Mouse (Mus musculus) kidney, postnatal 10 days (tissue): ENCODE measurements around the gene Eef2.

ENCODE experiments used
- DNase-seq: peaks from one replicate; pipeline ENCODE4 v3.0.0; 2021; ENCODE audit warnings: mixed read lengths

Gene Eef2

DNA sequence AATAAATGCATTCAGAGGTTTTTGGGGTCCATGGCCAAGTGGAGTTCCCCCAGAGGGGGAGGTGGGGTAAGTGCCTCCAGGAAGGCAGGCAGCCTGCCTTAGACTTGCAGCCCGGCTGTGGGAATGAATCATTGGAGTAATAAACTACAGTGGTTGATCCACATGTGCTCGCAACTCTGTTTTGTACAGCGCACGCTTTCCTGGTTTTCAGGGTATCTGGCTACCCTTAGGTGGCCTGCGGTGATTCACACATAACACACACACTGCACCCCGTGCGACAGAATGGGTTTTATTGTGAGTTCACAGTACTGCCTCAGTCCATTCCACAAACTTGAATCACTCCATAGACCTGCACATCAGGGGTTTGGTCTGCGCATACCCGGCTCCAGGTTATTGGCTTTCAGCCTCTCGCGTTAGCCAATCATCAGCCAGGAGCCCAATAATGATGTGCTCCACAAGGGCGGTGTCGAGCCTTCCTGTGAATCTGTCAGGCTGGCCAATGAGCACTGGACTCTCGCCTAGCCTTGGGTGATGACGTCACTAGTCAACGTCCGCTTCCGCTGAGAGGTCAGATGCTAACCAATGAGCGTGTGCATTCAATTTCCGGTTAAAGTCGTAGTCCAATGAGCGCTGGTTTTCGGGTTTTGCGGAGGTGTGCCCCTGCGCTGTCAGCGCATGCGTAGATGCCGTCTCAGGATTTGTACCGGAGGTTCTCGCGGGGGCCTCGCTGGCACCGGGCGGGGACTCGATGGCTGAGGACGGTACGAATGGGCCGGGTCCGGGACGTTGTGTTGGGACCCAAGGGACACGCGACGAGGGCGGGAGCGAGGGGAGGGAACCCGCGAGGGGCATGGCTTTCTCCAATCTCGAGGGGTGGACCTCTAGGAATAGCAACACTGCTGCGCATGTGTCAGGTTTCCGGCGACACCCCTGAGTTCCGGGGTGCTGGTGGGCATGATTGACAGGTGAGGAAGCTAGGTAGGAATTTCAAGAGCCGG, 6.2 kb downstream of the Eef2 start, which contains the start of gene Dapk3:
Gene Dapk3 (plus strand): TSS at position 670 of the 998 bp plus-strand sequence.
- peak; percentile 96 for DNase-seq

DNA sequence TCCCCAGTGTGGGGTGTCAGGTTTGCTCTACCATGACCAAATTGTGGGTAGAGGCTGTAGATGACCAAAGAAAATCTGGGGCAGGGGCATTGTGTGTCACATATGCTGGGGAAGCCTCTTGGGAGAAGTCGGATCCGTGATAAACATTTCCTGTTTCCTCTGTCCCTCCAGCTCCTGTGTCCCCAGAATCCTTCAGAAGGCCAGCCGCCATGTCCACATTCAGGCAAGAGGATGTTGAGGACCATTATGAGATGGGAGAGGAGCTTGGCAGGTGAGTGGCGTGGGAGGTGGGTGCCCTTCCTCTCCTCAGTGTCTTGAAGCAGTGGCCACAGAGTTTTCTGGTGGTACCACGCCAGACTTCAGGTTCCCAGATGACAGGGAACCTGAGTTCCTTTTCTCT, 7.4 kb downstream of the Eef2 start, which contains the start of gene 4930442H23Rik:
Gene 4930442H23Rik (minus strand): TSS at position 45 of the 400 bp plus-strand sequence.
- DNase-seq, result no peak

DNA sequence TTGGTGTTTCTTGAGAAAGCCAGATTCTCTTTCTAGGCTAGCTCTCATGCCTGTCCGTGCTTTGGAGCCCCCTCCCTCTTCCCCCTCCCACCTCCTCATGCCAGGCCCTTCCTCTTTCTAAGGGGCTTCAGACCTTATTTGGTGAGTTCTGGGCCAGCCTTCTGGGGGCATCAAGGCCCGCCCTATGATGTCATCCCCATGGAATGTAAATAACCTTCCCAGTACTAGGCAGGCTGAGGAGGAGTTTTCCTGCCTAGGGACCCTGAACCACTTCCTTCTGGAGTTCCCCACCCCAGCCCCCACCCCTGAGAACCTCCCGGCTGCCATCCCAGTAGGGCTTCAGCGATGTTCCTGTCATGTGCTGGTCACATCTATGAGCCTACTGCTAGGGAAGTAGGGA, 8.3 kb downstream of the Eef2 start:
- no peak for DNase-seq

DNA sequence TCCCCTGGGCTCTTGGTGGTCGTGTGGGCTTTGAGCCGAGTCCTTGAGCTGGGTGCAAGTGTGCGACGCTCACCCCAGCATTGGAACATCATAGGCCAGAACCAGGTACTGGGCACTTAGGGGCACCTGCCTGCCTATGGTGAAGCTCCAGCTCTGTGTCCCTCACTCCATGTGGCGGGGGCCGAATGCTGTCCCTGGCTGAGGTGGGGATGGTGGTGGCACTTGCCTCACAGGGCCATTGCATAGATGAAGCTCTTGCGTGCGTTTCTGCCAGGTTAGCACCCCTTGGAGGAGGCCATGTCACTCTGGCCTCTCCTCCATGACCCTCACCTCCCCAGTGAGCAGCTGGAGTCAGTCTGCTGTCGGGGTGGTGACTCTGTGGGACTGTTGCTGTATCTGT, 10.7 kb downstream of the Eef2 start:
- no peak for DNase-seq

DNA sequence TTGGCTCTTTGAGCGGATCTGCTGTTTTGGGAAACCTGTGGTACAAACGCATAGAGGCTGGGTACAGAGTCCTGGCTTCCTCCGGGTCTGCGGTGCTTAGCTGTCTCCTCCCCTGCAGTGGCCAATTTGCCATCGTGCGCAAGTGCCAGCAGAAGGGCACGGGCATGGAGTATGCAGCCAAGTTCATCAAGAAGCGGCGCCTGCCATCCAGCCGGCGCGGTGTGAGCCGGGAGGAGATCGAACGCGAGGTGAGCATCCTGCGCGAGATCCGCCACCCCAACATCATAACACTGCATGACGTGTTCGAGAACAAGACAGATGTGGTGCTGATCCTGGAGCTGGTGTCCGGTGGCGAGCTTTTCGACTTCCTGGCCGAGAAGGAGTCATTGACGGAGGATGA, 13.4 kb downstream of the Eef2 start:
- no peak for DNase-seq

DNA sequence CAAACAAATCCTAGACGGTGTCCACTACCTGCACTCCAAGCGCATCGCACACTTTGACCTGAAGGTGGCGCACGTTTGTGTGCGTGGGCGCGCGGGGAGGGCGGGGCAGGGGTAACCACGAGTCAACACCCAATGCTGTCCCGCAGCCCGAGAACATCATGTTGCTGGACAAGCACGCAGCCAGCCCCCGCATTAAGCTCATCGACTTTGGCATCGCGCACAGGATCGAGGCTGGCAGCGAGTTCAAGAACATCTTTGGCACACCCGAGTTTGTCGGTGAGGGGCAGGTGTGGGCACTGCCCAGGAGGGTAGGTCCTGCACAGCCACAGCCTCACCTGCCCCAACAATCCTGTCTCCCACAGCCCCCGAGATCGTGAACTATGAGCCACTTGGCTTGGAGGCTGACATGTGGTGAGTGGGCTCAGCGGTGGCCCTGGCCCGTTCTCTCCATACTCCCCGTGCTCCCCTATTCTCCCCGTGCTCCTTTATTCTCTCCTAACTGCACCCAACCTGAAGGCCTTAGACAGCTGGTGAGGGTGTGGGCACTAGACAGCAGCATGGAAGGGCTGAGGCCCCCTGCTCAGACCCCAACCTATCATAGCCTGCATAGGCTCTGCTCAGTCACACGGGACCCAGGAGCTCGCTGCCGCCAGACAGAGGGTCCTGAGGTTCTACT, 13.9 kb downstream of the Eef2 start:
- peak; percentile 48 for DNase-seq

DNA sequence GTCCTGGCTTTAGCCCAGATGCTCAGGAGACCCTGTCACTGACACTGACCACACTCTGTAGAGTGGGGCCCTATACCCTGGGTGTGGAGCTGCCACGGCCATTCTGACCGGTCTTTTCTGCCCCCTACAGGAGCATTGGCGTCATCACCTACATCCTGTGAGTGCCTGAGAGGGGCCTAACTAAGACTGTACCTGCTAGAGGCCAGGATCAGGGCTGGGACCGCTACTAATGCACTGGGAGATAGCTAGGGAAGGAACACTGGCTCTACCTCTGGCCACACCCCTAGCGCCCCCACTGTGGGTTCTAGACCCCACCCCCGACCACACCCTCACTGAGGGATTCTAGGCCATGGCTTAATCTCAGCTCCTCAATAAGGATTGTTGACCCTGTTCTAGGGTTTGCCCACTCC, 14.5 kb downstream of the Eef2 start:
- DNase-seq, result no peak

DNA sequence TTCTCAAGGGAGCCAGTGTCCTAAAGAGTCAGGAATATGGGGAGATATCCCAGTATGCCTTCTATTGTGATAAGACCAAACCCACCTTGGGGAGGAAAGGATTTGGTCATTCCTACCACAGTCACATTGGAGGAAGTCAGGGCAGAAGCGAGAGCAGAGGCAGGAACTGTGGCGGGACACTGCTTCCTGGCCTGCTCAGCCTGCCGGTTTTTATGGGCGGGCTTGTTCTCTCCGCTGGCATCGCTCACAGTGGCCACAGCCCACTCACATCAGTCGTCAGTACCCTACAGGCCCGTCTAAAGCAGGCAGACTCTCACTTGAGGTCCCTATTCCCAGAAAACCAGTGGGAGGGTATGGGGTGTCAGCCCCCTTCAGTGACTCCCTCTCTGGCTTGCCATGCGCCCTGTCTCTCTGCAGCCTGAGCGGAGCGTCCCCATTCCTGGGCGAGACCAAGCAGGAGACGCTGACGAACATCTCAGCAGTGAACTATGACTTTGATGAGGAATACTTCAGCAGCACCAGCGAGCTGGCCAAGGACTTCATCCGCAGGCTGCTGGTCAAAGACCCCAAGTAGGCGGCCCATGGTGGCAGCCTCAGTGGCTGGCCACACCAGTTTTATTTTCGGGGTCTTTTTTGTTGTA, 15.0 kb downstream of the Eef2 start:
- DNase-seq, result no peak

DNA sequence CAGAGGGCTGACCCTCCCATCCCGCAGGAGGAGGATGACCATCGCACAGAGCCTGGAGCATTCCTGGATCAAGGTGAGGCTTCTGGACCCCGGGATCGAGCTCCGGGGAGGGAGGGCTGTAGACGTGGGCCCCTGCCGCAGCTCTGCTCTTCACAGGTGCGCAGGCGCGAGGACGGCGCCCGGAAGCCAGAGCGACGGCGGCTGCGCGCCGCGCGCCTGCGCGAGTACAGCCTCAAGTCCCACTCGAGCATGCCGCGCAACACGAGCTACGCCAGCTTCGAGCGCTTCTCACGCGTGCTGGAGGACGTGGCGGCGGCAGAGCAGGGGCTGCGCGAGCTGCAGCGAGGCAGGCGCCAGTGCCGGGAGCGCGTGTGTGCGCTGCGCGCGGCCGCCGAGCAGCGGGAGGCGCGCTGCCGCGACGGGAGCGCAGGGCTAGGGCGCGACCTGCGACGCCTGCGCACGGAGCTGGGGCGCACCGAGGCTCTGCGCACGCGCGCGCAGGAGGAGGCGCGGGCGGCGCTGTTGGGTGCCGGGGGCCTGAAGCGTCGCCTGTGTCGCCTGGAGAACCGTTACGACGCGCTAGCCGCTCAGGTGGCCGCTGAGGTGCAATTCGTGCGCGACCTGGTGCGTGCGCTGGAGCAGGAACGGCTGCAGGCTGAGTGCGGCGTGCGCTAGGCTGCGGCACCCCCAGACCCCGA, 16.0 kb downstream of the Eef2 start:
- peak; percentile 89 for DNase-seq

DNA sequence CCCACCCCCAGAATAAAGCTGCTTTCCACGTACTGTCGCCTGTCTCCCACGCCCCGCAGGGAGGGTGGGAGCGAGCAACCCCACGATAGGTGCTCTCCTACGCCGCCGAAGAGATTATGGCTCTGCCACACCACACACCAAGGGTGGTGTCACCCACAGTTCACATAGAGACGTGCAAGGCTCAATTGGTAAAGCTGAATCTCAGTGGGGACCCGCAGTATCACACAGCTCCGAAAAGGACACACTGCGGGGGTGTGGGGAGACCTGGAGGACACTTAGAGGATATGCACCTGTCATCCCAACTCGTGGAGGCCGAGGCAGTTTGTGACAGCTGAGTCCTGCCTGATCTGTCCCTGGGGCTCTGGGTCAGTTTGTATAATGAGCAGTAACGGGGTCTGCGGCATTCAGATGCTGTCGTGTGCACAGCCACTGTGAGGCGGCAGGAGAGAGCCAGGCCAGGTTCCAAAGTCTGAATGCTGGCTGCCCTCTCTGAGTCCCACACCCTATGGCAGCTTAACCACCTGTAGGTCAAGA, 16.6 kb downstream of the Eef2 start:
- DNase-seq, result no peak

DNA sequence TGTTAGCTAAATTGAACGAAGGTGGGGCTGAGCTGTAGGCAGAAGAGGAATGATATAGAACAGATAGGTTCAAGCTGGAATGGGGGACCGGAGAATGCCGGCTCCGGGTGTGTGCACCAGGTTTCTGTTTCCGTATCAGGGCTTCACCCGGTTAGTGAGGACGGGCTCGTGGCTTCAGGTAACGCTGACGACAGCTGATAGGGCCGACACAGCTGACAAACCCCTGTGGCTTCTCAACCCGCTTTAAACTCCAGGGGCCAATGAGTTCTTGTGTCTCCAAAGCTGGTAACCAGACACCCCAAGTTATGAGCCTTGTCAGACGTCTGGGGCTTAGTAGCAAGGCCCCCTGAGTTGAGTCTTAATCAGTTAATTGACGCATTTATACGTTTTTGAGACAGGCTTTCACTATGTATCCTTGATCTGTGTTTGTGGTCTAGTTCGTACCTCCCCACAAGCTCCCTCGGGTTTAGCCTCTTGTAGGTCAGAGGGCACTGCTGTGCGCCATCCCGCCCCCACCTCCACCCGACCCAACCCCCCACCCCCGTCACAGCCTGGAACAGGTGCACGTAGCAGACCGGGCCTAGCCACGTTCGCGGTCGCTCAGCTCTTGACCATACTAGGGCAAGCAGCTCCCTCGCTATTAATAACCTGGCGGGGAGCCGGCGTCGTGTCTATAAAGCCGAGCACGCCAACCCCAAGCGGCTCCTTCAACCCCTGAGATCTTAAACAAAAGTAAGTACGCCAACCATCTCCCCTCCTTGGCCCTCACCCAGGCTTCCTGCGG, 17.8 kb downstream of the Eef2 start:
- no peak for DNase-seq

DNA sequence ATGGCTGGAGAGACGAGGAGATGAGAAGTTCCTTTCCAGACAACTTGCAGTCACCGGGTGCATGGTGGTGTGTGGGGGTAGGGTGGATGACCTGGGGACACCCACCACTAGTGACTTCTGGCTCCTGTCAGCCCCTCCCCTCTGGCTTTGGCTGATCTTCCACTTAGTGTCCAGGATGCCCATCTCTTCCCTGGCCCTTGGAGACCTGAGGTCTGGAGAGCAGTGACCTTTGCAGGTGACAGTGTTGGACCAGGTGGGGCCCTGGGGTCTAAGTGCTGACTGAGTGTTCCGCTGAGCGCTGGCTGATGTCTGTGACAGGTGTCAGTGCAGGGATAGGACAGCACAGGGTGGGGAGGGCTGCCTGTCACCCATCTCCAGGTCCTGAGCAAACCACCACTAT, 18.9 kb downstream of the Eef2 start:
- DNase-seq, result no peak

DNA sequence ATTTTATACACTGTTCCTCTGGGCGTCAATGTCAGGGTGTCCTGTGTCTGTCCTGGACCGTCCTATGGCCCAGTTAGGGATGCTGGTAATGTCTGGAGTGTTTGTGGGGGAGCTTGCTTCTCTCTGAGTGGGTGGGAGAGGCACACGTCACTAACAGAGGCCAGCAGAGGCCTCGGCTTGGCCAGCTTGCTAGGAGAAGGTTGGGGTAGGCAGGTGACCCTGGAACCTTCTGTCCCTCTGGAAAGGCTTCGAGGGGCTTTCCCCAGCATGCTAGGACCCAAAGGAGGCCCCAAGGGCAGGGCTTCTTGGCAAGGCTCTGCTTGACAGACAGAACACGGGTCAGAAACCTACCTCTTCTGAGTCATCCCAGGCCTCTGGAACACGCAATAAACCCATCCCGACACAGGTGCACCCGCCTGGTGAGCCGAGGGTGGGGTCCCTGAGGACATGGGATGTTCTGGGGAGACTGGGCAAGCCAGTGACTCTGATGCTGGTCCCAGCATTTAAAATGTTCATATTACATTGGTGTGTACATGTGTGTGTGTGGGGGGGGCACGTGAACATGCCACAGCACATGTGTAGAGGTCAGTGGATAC, 20.1 kb downstream of the Eef2 start:
- no peak for DNase-seq

DNA sequence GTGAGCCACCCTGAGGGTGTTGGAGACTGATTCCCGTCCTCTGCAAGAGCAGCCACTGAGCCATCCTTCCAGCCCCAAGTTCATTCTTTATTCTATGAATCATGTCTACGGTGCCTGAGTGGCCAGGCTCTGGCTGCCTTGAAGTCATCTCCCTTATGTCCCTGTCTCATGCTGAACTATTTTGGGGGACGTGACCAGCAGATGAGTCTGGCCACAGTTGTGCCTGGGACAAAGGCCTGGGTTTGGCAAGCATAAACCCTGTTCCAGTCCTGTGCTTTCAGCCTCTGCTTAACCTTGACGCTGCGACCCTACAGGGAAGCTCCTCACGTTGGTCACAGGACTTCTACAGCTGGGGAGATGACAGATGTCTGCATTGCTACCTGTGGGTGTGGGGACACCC, 20.9 kb downstream of the Eef2 start:
- DNase-seq, result no peak

DNA sequence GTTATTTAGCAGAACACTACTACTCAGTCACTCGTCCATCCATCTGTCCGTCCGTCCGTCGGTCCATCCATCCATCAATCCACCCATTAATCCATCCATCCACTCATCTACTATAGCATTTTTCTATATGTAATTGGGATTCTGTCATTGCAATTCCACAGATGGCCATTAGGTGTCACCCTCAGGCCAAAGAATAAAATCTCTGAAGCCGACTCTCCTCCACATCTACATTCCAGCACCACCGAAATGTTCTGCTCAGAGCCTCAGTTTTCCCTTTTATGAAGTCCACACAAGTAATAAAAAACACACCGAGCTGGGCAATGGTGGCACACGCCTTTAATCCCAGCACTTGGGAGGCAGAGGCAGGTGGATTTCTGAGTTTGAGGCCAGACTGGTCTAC, 21.8 kb downstream of the Eef2 start:
- peak; percentile 77 for DNase-seq

DNA sequence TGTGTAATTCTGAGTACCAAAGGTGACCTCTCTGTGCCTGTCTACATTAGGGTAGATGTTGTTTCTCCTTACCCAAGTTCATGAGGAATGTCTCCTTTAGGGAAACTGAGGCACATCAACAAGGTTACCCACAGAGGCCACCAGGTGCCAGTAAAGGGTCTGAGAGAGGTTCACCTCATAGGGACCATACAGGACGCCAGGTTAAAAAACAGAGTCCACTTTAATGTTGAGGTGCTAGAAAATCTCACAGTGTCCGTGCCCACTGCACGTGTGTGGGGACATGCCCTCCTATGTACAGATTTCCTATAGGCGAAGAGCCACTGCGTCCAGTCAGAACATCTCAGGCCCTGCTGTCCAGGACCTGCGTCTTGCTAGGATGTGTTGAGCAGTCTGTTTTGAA, 22.6 kb downstream of the Eef2 start:
- no peak for DNase-seq

DNA sequence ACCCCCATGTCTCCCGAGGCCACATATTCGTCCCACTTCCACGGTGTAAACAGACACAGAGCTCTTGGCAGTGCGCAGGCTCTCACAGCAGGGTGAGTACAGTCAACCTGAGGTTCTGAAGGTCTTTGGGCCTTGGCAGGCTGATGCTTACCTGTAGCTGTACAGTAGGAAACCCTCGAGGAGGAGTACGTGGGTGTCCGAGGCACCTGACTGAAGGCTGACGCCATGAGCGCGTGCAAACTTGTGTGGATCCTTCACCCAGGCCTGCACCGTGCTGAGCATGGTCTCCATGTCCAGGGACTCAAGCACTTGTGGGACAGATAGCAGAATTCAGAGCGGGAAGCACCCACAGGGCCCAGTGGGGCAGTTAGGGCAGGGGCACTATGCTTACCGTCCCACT, 23.7 kb downstream of the Eef2 start:
- DNase-seq, result no peak

DNA sequence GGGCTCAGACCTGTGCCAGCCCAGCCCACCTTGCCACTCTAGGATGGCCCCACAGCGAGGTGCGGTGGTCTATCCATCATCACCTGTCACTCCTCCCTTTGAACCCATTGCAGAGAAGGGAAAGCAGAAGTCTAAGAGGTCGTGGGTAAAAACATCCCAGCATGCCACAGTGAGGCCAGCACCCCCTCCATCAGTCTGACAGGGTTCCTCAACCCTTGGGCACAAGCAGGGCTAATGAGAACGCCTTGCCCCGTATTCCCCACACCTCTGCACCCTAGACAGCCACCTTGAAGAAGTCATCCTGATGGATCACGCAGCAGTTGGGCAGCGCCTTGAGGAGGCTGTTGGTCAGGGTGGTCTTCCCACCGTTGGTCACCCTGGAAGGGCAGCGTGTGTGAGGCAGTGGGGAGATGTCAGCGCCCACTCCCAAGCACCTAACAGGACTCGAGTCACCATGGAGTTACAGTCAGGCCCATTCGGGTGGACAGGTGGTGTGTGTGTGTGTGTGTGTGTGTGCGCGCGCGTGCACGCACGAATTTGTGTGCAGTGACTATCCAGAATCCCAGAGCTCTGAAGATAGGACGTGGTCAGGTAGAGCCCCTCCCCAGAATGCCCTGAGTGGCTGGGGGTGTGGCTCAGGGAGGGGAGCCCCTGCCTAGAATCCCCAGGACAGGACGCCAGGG, 24.3 kb downstream of the Eef2 start:
- no peak for DNase-seq

DNA sequence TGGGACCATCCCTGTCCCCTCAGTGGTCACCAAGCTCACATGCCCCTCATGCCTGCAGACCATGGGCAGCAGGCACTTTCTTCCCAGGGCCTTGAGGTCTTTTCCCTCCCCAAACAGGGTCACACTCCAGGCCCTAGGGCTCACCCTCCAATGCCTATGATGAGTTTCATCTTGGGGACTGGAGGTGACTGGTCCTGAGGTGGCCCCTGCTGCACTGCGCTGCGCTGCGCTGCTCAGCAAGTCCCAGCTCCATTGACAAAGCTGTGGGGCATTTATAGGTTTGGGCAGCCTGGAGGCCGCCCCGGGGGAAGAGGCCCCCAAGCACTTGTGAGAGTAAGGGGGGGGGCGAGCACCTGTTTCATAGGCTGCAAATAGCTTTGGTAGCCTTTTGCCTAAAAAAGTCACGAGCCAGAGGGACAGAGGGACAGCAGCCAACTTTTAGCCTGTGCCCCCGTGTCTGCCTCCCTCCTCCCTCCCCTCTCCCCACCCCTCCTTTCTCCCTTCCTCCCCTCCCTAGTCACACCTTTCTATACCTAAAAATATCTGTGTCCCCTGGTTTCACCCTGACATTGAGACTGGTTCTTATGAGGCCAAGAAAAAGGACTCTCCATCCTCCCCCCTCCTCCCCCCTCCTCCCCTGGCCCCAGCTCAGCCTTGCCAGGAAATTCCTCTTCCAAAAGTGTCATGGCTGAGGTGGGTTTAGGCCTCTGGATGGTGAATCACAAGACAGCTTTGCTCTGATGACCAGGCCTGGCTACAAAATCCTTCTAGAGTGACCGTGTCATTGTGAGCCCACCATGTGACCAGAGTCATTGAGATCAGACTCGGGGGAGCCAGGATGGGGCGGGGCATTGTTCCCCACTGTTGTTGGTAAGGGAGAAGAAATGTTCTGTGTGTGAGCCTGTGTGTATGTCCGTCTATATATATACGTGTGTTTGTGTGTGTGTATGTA, 25.7 kb downstream of the Eef2 start, which contains the start of gene Nmrk2:
Gene Nmrk2 (minus strand): TSS at position 245 of the 952 bp plus-strand sequence.
- no peak for DNase-seq
